Mouse (Mus musculus) right cerebral cortex, adult 2 months (tissue): ENCODE data around the gene Ergic1.

ENCODE experiments used
- DNase-seq, 2 experiments: peaks; one replicate each; pipeline ENCODE4 v3.0.0; 2021 to 2022; ENCODE audit warnings: low spot score in 2 of 2

The Ergic1 gene

DNA sequence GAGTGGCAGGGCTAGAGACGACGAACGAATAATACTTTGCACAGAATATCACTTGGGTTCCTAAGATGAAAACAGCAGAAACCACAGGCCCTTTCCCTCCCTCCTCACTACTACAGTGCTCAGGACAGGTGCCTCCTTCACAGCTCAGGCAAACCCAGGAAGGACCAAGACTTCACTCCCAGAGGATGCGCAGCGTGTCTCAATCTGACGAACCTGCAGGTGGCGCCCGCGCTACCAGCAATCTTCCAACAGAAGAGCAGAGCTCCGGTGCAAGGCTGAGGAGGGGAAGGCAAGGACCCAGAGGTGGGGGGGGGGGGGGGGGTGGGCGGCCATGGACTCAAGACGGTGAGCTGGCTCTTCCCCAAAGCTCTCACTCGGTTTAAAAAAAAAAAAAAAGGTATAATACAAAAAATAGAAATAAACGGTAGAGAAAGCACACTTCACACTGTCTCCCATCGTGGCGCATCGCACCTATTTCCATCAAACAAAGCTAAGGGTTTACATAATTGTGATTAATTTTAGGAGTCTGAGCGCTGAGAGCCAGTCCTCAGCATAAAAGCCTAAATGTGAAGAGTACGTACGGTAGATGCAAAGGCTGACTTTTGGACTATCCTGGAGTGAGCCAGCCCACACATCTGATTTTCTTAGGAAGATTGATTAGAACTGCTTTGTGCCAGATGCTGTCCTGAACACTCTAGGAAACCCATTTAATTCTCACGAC lies 99.1 kb downstream of the Ergic1 start:
- DNase-seq: peak; percentile 93 to 94

DNA sequence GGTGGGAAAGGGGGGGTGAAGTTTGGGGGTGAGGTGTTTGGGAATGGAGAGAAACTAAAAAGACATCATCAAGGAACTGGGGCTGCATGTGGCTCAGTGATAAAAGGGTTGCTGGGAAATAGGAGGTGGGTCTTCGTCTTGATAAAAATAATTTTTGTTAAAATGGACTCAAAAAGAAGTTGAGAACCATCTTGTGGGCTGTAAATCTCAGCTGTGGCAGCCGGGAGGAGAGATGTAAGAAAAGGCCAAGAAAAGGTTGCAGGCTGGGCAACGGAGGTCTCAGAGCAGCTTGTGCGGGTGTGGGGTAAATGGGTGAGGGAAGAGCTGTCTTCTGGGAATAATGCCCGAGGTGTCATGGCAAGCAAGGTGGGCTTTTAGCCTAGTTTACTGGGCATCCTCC lies 100.9 kb downstream of the Ergic1 start:
- DNase-seq: no peak

DNA sequence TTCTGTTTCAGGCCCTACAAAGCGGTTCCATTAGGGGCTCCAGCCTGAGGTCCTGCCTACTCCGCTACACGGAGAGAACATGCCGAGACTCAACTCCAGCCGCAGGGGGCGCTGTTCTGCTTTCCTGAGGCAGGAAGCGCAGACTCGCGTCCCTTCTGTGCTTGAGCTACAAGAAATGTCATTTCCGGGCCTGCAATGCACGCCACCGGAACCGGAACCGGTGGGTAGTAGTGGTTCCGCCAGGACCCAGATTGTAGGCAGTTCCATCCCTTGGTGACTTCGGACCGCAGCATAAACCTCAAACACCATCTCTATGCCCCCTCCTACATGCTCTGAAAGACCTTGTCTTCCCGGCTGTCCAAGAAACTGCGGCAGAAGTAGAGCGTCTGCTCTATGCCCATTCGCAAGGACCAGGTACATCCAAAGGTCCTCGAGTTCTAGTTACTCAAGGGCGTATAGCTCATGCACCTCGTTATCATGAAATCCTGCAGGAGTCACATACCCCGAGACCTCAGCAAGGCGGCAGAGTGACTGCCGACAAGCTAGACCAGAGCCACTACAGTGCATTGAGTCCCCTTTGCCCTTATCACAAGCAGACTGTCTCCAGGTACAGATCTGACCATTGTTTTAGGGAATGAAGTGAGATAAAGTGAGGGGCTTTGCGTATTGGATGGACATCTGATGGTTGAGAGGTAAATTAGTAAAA lies 101.8 kb downstream of the Ergic1 start, which contains the start of gene Atp6v0e:
Gene Atp6v0e, plus strand, starts transcription at position 254 of the 706 bp plus-strand sequence.
- DNase-seq: peak; percentile 92 to 97

DNA sequence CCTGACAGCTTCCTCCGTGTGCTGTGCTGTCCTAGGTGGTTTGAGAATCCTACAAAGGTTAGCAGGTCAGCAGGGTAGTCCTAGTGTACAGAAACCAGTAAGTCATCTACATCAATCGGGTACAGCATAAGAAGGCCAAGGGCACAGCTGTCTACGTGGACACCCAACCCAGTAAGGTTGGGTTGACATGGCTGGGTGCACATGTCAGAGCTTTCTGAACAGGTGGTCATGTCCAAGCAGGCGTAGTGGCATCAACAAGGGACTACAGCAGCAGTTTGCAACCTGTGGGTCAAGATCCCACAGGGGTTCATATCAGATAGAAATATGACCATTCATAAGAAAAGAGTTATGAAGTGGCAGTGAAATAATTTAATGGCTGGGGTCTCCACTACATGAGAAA lies 104.3 kb downstream of the Ergic1 start:
- DNase-seq: no peak

DNA sequence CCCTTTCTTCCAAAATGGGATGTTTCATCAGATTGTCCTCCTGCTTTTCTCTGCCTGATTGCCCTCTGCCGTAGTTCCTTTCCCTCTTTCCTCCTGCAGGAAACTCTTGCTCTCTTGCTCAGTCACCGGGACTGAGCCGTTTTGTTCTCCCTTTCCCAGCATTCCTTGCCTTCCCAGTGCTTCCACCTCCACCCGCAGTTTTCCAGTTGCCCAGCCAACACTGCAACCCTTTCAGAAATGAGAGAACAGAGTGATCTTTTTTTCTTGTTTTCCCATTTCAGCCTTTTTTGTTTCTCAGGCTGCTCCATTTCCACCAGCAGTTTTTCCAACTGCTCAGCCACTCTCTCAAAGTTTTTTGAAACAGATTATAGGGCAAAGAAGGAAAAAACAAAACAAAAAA lies 110.0 kb downstream of the Ergic1 start:
- no peak for DNase-seq

DNA sequence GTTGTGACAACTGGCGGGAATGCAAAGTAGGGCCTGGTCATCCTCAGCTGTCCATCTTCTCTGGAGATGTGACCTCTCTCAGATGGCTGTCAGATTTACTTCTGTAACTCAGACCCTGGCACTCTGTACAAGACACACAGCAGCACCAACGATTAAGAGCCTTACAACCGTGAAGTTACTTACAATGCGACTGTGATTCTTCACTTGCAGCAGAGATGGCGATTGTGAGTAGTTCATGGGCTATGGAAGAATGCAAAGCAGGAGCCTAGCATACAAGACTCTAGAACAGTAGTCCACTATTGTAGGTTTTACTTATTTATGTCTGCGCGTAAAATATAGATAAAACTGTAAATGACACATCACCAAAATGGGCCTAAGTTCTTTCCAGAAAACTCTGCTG lies 114.6 kb downstream of the Ergic1 start:
- DNase-seq: no peak

DNA sequence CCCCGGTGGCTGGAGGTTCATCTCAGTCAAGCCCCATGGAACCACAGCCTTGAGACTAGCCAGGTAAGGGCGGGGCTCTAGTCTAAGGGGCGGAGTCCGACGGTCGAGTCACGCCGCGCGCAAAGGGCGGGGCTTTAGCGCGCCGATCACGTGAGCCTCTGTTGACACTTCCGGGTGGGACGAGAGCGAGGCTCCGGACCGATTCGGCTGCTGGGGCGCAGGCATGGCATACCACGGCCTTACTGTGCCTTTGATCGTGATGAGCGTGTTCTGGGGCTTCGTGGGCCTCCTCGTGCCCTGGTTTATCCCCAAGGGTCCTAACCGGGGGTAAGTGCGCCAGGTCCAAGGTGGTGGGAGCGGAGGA lies 114.9 kb downstream of the Ergic1 start:
- DNase-seq: peak; percentile 91 to 92

DNA sequence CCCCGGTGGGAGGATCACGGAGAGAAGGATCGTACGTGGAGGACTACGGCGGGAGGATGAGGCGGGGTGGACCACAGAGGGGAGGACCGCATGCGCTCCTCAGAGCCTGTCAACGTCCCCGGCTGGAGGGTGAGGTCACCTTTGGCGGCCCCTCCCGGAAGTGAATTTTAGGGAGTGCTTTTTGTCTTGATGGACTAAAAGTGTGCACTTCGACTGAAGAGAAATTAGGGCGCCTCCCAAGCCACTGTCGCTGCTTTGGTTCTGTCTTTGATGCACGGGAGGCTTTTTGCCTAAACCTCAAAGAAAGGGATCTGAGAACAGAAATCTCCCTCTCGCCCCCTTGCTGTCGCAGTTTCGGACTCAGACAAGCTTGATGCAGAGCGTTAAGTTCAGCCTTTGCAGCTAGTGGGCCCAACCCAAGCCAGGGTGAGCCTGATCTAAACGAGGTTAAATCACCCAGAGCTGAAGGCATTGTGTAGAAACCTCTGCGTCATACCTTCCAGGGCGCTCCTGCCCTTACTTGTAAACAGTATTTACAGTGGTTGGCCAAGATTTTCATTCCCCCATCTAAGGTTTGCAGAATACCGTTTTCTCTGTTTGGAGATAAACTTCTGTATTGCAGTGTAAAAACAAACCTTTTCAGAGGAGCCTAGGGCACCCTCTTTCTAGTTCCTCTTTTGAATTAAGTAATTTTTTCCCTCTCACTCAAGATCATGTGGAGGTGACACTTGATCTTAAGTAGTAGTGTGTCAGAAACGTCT lies 115.5 kb downstream of the Ergic1 start:
- peak in 1 of 2 experiments; percentile 60 for DNase-seq

DNA sequence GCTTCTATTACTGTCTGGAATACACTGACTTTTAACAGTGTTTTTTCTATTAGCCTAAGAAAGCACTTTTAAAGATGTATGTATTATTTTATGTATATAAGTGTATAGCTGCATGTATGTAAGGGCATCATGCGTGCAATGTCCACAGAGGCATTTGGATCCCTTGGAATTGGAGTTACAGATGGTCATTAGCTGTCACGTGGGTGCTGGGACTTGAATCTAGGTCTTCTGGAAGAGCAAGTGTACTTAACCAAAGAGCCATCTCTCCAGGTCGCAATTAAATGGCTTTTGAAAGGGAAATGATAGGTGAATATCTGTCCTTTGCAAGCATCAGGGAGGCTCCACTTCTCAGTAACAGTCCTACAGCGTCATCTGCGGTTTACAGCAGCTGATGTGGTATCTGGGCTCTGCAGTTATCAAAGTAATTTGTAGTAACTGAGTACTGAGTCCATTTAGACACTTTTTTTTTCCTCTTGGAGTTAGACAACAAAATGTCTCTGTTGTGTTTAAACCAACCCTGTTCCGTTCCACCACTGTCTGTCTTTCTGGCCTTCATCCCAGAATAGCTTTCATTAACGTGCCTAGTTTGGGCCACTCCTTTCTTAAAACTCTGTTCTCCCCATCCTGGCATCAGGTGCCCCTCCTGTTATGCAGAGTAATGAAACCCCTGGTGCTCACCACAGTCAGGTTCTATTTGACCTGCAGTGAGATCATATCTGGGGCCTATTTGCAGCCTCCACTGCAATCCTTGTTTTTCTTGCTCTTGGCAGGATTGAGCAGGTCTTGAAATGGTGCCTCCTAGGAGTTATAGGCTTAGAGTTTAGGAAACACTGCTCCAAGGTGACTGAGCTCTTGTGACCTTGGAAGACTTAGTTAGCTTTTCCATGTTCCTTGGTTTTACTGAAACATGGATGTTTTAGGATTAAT lies 116.7 kb downstream of the Ergic1 start:
- no peak for DNase-seq

DNA sequence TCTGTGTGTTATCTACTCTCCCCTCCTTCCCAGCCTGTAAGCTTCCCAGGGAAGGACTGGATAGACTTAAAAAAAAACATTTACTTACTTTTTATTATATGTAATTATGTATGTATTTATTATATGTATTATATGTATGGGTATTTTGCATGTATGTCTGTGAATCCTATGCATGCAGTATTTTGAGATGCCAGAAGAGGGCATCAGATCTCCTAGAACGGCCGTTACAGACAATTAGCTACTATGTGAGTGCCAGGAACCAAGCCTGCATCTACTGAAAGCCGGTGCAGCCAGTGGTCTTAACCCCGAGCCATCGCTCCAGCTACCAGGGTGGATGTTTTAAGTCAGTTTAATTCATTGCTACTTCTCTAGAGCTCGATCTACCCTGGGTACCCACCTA lies 120.0 kb downstream of the Ergic1 start:
- DNase-seq: no peak

DNA sequence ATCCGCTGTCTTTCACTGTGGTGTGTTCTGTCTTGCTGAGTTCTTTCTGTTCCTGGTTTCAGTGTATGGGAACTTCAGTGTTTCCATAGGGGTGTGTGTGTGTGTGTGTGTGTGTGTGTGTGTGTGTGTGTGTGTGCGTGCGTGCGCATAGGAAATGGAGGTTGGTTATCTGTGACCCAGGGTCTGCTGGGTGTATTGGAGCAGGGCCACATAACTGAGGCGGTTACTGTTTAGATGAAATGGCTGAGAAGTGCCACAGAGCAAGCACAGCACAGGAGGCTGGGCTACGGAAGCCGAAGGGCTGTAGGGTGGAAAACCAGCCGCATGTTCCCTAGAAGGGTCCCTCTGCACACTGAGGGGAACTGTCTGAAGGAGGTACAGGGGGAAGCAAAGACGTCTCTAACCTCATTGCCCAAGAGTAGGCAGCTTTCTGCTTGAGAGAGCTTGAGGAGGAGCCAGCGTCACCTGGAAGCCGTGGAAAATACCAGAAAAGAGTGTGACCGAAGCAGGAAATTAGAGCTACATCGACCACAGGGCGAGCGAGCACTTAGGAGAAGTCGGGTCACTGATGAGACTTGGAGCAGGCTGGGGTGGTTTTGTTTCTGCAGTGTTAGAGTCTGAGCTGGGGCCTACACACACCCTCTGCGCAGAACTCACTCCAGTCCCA lies 125.2 kb downstream of the Ergic1 start:
- DNase-seq: no peak

DNA sequence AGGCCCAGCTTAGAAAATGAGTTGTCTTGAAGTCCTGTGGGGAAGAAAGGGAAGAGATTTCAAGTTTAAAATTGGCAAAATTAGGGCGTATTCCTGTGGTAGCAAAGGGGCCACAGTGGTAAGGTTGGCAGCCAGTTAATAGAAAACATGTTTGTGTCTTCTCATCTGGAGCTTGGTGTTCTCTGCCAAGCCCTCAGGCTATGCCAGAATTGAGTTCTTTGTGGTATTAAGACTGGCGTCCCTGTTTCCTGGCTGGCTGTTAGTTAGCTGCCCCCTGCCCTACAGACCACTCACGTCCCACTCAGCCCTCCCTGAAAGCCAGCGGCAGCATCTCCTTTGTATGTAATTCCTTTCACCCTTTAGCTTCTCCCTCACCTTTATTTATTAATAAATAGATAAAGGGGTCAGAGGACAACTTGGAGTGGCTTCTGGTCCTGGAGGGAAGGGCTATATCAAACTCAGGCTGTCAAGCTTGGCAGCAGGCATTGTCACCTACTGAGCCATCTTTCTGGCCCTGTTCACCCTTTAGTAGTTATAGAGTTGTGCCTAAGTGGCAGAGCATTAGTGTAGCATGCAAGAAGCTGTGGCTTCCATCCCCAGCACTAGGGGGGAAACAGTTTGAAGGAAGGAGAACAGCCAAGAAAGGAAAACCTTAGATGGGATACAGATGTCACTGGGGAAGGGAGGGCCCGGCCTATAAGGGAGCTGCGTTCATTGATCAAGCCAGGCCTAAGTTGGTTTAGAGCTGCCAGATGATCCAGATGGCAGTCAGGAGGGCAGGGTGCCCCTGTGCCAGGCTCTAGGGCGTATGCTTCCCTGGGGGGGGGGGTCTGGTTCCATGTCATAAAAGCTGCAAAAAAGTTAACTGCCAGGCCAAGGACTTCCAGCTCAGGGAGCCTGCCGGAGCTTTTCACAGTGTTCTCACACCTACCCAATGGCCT lies 127.8 kb downstream of the Ergic1 start:
- no peak for DNase-seq

DNA sequence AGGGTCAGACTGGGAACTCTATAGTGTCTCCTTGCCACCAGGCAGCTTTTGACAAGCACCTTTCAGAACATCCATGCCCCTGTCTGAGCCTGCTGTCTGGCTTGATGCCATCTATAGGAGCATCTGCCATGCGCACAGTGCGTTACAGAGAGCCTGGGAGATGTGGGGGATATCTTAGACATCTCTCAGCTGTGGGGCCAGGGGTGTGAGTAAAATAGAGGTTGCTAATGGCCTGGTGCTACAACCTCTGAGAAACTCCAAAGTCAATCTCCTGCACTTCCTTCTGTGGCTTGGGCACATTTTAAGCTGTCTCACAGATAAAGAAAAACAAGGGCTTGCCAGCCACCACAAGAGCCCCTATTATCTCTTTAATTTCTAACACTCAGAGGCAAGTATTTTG lies 128.5 kb downstream of the Ergic1 start:
- DNase-seq: no peak

DNA sequence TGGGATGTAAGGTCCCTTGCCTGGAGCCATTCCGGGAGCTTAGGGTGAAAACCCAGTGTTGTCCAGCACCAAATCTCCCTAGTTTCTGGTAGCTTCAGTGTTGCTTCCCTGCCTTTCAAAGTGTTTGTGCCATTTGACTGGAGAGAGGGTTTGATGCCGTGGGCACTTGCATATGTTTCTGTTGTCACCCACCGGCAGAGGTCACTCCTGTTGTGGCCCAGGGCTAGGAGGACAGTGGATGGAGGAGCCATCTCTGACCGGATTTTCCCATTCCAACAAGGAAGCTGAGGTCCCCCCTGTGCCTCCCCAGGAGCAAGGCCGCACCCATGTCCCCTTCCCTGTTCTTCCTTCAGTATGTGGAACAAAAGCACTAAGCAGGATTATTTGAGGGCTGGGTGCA lies 128.9 kb downstream of the Ergic1 start:
- no peak for DNase-seq

DNA sequence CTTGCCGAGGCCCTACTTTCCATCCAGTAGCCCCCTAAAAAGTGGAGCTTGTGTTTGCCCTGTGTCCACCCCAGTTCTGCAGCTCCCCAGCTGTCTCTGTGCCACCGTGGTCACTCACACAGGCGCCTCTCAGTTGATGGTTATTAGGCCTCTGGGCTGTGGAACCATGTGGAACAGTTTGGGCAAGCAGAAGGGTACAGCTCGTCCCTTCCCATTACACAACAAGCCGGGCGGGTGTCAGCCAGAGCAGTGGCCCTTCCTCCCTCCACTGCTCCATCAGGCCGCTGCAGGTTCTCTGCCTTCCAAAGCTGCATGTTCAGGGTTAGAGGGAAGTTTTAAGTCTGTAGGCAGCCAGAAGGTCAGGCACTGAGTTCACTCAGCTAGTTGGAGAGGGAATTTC lies 129.8 kb downstream of the Ergic1 start:
- DNase-seq: no peak

DNA sequence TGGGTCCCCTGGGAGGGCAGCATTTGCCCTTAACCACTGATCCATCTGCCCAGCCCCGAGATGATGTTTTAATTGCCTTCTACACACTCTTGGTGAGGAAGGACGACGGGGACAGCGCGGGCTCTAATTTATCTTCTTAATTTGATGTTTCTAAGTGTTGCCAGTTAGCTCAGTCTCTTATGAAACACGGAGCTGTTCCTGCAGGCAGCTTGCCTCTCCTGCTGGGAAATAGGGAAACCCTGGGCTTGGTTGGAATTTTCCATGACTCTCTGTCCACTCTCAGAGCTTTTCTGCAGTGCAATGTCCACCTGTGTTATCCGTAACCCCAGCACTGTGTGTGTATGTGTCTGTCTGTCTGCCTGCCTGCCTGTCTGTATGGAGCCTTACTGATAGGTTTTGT lies 132.1 kb downstream of the Ergic1 start:
- DNase-seq: peak in 1 of 2 experiments; percentile 70

DNA sequence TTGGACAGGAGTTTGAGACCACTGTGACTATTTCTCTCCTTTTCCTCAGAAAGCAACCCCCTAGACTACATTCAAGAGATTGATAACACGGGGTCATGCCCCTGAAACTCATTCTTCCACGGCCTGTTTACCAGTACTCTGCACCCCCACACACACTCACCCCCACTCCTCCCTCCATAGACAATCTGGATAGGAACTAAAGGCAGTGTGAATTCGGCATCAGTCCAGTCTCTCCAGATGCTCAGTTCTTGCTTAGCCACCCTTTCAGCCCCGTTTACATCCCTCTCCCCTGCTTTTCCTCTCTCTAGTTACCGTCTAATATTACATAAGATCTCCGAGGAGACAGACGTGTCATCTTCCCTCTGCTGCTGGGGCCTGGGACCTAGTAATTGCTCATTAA lies 132.9 kb downstream of the Ergic1 start:
- DNase-seq: peak in 1 of 2 experiments; percentile 44

DNA sequence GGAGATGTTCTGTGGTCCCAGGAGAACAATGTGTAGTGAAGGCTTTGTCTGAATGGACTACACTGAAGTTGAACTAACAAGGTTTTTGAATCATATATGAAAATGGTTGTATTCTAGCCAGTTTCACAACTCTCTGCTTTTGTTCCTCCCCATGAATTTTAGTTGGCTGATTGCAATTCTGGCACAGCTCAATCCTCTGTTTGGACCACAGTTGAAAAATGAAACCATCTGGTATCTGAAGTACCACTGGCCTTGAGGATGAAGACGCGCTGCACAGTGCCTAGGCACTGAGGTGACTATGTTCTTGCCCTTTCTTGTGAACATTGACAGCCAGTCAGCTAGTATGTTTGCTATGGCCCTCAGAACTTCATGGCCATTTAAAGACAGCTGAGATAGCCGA lies 133.9 kb downstream of the Ergic1 start:
- DNase-seq: no peak

DNA sequence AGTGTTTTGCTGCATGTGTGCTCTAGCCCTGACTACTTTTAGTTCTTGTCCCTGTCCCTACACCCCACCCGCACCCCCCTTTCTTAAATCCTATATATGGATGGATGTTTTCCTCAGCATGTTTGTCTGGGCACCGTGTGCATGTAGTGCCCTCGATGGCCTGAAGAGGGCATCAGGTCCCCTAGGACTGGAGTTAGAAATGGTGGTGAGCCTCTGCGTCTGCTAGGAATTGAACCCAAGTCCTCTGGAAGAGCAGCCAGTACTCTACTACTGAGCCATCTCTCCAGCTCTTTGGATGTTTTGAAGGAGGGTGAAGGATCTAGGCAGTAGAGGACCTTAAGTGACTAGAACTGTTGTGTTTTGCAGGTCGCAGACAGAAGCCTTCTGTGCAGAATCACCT lies 137.6 kb downstream of the Ergic1 start:
- DNase-seq: no peak
